Mouse (Mus musculus) heart, postnatal 36 days (tissue): Measurements from ENCODE around the gene Mdm2. TPM values are rescaled to one million over a fixed set of nuclear protein-coding genes. Genes with fewer than 3 reads are reported as not detected.
"Not testable (repeated sequence)": the region's sequence is repeated elsewhere in the genome, so short reads cannot be mapped to it uniquely, and the experiment has no call there.

ENCODE experiments used
- DNase-seq, 2 experiments: peaks; one replicate each; pipeline ENCODE4 v3.0.0; 2021 to 2022
- intact Hi-C: fragments of 180-260 bp; cut with DNase I; formaldehyde crosslinking; loops from one replicate; pipeline ENCODE4 v1.15.1; 2025
- total RNA-seq, 2 experiments: library from RNA; stranded (reverse); gene quantifications; 2 replicates each; pipeline ENCODE4 v1.2.3; 2021

The Mdm2 gene
- 10 to 100 TPM; 46.9 to 48.2 TPM for total RNA-seq

GRCm38 (mm10) chr10:117710604-117711141 is at the start of gene Mdm2:
Gene Mdm2 (minus strand): TSS chr10:117710758.
- peak; percentile 98 to 99 for DNase-seq
- intact Hi-C loops = loop anchor here (2.0 kb wide), 1 partner anchor 34 kb away; no protein-coding TSS in a partner anchor

- intact Hi-C loops = no loop called here
These were observed 49.5 kb upstream of the Mdm2 start for GRCm38 (mm10) chr10:117759844-117760630.

GRCm38 (mm10) chr10:117758749-117759727 is 48.5 kb upstream of the Mdm2 start:
- intact Hi-C loops = no loop called here
- DNase-seq = no peak

More at GRCm38 (mm10) chr10:117759844-117760630, 49.5 kb upstream of the Mdm2 start:
- no peak for DNase-seq

- DNase-seq, intact Hi-C loops: not testable (repeated sequence)
These were observed 47.8 kb upstream of the Mdm2 start for GRCm38 (mm10) chr10:117758344-117758743.

- DNase-seq = no peak
- intact Hi-C loops = no loop called here
These were observed 47.3 kb upstream of the Mdm2 start for GRCm38 (mm10) chr10:117757796-117758342.

- intact Hi-C loops = no loop called here
- no peak for DNase-seq
These were observed 46.7 kb upstream of the Mdm2 start for GRCm38 (mm10) chr10:117757259-117757658.

GRCm38 (mm10) chr10:117756784-117757183 is 46.2 kb upstream of the Mdm2 start:
- intact Hi-C loops = no loop called here
- DNase-seq = no peak

GRCm38 (mm10) chr10:117755799-117756467 is 45.4 kb upstream of the Mdm2 start:
- no peak for DNase-seq
- intact Hi-C loops = no loop called here

- peak in 1 of 2 experiments; percentile 10 for DNase-seq
- intact Hi-C loops = no loop called here
These were observed 44.7 kb upstream of the Mdm2 start for GRCm38 (mm10) chr10:117755086-117755798.

- DNase-seq = no peak
- intact Hi-C loops = no loop called here
These were observed 44.0 kb upstream of the Mdm2 start for GRCm38 (mm10) chr10:117754609-117754940.

- intact Hi-C loops = no loop called here
These were observed 43.4 kb upstream of the Mdm2 start for GRCm38 (mm10) chr10:117753711-117754608.

GRCm38 (mm10) chr10:117752851-117753647 is 42.5 kb upstream of the Mdm2 start:
- intact Hi-C loops = no loop called here
- no peak for DNase-seq

More at GRCm38 (mm10) chr10:117753711-117754608, 43.4 kb upstream of the Mdm2 start:
- no peak for DNase-seq

- no peak for DNase-seq
- intact Hi-C loops = no loop called here
These were observed 41.8 kb upstream of the Mdm2 start for GRCm38 (mm10) chr10:117752304-117752821.

- no peak for DNase-seq
- intact Hi-C loops = no loop called here
These were observed 41.2 kb upstream of the Mdm2 start for GRCm38 (mm10) chr10:117751744-117752143.

- no peak for DNase-seq
- intact Hi-C loops = no loop called here
These were observed 40.7 kb upstream of the Mdm2 start for GRCm38 (mm10) chr10:117751282-117751610.

- intact Hi-C loops = no loop called here
- no peak for DNase-seq
These were observed 40.1 kb upstream of the Mdm2 start for GRCm38 (mm10) chr10:117750529-117751281.
